Mouse (Mus musculus): ENCODE measurements around the gene C1qtnf1. TPM values are rescaled to one million over a fixed set of nuclear protein-coding genes. Genes with fewer than 3 reads are reported as not detected.

Gene C1qtnf1
- polyA plus RNA-seq, 1 experiment from 2014 or later = 1.2 TPM

GRCm38 (mm10) chr11:118485338-118485737 is 57.3 kb downstream of the C1qtnf1 start:
- H3K36me3 ChIP-seq (ENCODE audit: inconsistent target) = peaks cover 73% of the 10 kb centered on the region
- H3K4me3 ChIP-seq (ENCODE audit: inconsistent target) = no peak overlapping the region
- no peaks in the 10 kb centered on the region for H3K79me2 ChIP-seq (ENCODE audit: inconsistent target)
- WGBS (ENCODE audit: missing documents) = 95% methylated on average over 11 of the region's 11 CpGs
- H3K27ac ChIP-seq = no peak overlapping the region

- Histone ChIP-seq H3K36me3 (ENCODE audit: inconsistent target) (peaks cover 73% of the 10 kb centered on the region), H3K27ac (no peak overlapping the region), H3K4me3 (ENCODE audit: inconsistent target) (no peak overlapping the region), H3K79me2 (ENCODE audit: inconsistent target) (no peaks in the 10 kb centered on the region)
- 96% methylated on average over 3 of the region's 3 CpGs for WGBS (ENCODE audit: missing documents)
These were observed 57.8 kb downstream of the C1qtnf1 start for GRCm38 (mm10) chr11:118485780-118486179.

GRCm38 (mm10) chr11:118486281-118486680 is 58.3 kb downstream of the C1qtnf1 start:
- no peaks in the 10 kb centered on the region for H3K79me2 ChIP-seq (ENCODE audit: inconsistent target)
- WGBS (ENCODE audit: missing documents) = 92% methylated on average over 6 of the region's 6 CpGs
- H3K4me3 ChIP-seq (ENCODE audit: inconsistent target) = no peak overlapping the region
- peaks cover 69% of the 10 kb centered on the region for H3K36me3 ChIP-seq (ENCODE audit: inconsistent target)
- H3K27ac ChIP-seq = no peak overlapping the region

- no peak overlapping the region for H3K4me3 ChIP-seq (ENCODE audit: inconsistent target)
- WGBS (ENCODE audit: missing documents) = 75% methylated on average over 28 of the region's 29 CpGs
- H3K36me3 ChIP-seq (ENCODE audit: inconsistent target) = peaks cover 61% of the 10 kb centered on the region
- H3K79me2 ChIP-seq (ENCODE audit: inconsistent target) = no peaks in the 10 kb centered on the region
- no peak overlapping the region for H3K27ac ChIP-seq
These were observed 59.1 kb downstream of the C1qtnf1 start for GRCm38 (mm10) chr11:118486881-118487772.

GRCm38 (mm10) chr11:118488191-118488906 is 60.3 kb downstream of the C1qtnf1 start:
- no peak overlapping the region for H3K27ac ChIP-seq
- H3K79me2 ChIP-seq (ENCODE audit: inconsistent target) = no peaks in the 10 kb centered on the region
- H3K4me3 ChIP-seq (ENCODE audit: inconsistent target) = no peak overlapping the region
- H3K36me3 ChIP-seq (ENCODE audit: inconsistent target) = peaks cover 49% of the 10 kb centered on the region
- WGBS (ENCODE audit: missing documents) = 92% methylated on average over 8 of the region's 8 CpGs

GRCm38 (mm10) chr11:118488907-118489270 is 60.9 kb downstream of the C1qtnf1 start:
- Histone ChIP-seq H3K27ac (no peak overlapping the region), H3K4me3 (ENCODE audit: inconsistent target) (no peak overlapping the region), H3K79me2 (ENCODE audit: inconsistent target) (no peaks in the 10 kb centered on the region), H3K36me3 (ENCODE audit: inconsistent target) (peaks cover 44% of the 10 kb centered on the region)
- WGBS (ENCODE audit: missing documents) = 91% methylated on average over 12 of the region's 12 CpGs

- H3K4me3 ChIP-seq (ENCODE audit: inconsistent target) = no peak overlapping the region
- H3K27ac ChIP-seq = no peak overlapping the region
- WGBS (ENCODE audit: missing documents) = 31% methylated on average over 22 of the region's 22 CpGs
- peaks cover 26% of the 10 kb centered on the region for H3K36me3 ChIP-seq (ENCODE audit: inconsistent target)
- H3K79me2 ChIP-seq (ENCODE audit: inconsistent target) = no peaks in the 10 kb centered on the region
These were observed 62.7 kb downstream of the C1qtnf1 start for GRCm38 (mm10) chr11:118490566-118491218.

GRCm38 (mm10) chr11:118491230-118491629 is 63.2 kb downstream of the C1qtnf1 start:
- no peak overlapping the region for H3K27ac ChIP-seq
- WGBS (ENCODE audit: missing documents) = 87% methylated on average over 7 of the region's 7 CpGs
- no peak overlapping the region for H3K4me3 ChIP-seq (ENCODE audit: inconsistent target)
- H3K36me3 ChIP-seq (ENCODE audit: inconsistent target) = peaks cover 20% of the 10 kb centered on the region
- H3K79me2 ChIP-seq (ENCODE audit: inconsistent target) = no peaks in the 10 kb centered on the region

- no peaks in the 10 kb centered on the region for H3K36me3 ChIP-seq (ENCODE audit: inconsistent target)
- no peak overlapping the region for H3K4me3 ChIP-seq (ENCODE audit: inconsistent target)
- 90% methylated on average over 2 of the region's 2 CpGs for WGBS (ENCODE audit: missing documents)
- H3K27ac ChIP-seq = no peak overlapping the region
- H3K79me2 ChIP-seq (ENCODE audit: inconsistent target) = no peaks in the 10 kb centered on the region
These were observed 65.5 kb downstream of the C1qtnf1 start for GRCm38 (mm10) chr11:118493458-118493857.

GRCm38 (mm10) chr11:118494001-118494737 is 66.2 kb downstream of the C1qtnf1 start:
- Histone ChIP-seq H3K36me3 (ENCODE audit: inconsistent target) (no peaks in the 10 kb centered on the region), H3K4me3 (ENCODE audit: inconsistent target) (no peak overlapping the region), H3K79me2 (ENCODE audit: inconsistent target) (no peaks in the 10 kb centered on the region), H3K27ac (no peak overlapping the region)
- 79% methylated on average over 10 of the region's 12 CpGs for whole genome bisulfite sequencing (ENCODE audit: missing documents)

GRCm38 (mm10) chr11:118495065-118495464 is 67.1 kb downstream of the C1qtnf1 start:
- no peaks in the 10 kb centered on the region for H3K79me2 ChIP-seq (ENCODE audit: inconsistent target)
- H3K36me3 ChIP-seq (ENCODE audit: inconsistent target) = no peaks in the 10 kb centered on the region
- 57% methylated on average over 5 of the region's 5 CpGs for WGBS (ENCODE audit: missing documents)
- H3K4me3 ChIP-seq (ENCODE audit: inconsistent target) = no peak overlapping the region
- H3K27ac ChIP-seq = no peak overlapping the region

GRCm38 (mm10) chr11:118496066-118496689 is 68.2 kb downstream of the C1qtnf1 start:
- Histone ChIP-seq H3K4me3 (ENCODE audit: inconsistent target) (no peak overlapping the region), H3K27ac (no peak overlapping the region), H3K79me2 (ENCODE audit: inconsistent target) (no peaks in the 10 kb centered on the region), H3K36me3 (ENCODE audit: inconsistent target) (no peaks in the 10 kb centered on the region)
- 81% methylated on average over 18 of the region's 20 CpGs for WGBS (ENCODE audit: missing documents)

Measured in macrophage (primary cell).